Mouse (Mus musculus) telencephalon, adult 2 months (tissue): ENCODE data around the gene Ect2.

ENCODE experiments used
- DNase-seq: peaks from one replicate; pipeline ENCODE4 v3.0.0-alpha.2; 2011; ENCODE audit warnings: low read depth, low spot score

The Ect2 gene

DNA sequence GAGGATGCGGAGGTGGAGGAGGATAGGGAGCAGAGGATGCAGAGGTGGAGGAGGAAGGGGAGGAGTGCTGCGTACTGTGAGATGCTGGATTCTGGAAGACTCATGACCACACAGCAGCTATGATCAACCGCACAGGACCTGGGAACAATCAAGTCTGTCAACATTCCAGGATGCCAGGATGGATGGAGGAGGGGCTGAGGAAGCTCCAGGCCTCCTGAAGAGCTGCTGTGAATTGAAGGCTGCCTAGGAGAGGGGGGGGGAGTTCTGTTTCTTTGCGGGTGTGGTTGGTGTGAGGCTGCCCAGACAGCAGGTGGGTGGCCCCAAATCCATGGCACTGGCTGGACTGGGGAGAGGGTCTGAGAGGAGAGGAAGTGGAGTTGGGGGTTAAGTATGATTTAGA, 5.2 kb upstream of the Ect2 start:
- no peak for DNase-seq

GRCm38 (mm10) chr3:27156594-27156949, 2.9 kb upstream of the Ect2 start:
- DNase-seq, result no peak

DNA sequence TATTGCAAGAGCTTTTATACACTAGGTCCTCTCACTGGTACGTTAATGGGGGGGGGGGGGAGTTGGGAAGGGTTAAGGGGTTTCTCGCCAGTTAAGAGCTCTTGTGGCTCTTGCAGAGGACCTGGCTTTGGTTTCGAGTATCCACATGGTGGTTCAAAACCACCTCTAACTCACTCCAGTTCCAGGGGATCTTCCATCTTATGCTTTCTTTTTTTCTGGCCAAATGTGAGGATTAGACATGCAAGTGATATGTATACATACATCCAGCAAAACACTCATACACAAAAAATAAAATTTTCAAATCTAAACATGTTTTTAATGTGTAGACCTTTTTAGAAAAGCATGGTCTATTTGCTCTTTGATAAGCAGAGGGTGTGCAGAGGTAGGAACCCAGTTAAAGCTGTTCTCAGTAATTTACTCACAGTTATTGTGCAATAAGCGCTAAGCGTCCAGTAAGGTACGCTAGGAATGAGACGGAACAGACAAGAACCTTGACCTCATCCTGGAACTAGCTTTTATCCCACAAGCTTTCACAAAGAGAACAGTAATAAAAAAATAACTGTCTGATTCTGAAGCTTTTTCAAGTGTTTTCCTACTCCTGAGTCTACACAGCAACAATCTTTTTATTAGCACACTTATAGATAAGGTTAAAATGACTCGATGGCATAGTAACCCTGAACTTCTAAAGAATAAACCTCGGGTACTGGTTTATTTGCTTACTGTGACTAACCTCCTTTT, 2.3 kb upstream of the Ect2 start:
- no peak for DNase-seq

DNA sequence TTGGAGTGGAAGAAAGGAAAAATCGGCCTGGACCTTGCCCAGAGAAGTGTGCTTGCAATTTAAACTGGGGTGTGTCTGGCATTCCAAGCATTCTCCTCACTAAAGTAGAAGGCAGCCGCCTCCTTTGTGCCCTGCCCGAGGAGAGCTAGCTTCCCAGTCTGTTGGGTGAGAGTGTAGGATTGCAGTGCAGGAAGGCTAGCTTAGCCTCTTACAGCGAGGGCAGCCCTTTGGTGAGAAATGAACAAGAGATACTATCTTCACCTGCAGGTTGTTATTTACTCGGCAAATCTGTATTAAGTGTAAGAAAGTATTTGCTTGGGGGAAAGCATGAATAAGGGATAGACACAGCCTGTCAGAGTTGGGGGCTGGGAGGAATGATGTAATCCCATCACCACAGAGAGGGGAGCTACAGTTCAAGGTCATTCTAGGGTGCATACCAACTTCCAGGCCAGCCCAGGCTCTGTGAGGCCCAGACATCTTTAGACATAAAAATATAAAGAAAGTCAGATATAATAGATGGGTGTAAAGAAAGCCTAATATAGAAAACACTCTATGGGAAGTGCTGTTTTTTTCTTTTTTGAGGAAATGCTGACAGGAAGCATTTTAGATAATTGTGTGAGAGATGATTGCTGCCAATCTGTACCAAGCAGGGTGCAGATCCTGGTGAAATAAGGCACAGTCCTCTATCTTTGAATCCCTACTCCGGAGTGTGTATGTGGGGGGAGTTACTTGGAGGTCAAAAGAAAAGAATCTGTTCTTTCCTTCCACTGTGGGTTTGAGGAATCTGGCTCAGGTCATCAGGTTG, 1.6 kb upstream of the Ect2 start:
- no peak for DNase-seq

DNA sequence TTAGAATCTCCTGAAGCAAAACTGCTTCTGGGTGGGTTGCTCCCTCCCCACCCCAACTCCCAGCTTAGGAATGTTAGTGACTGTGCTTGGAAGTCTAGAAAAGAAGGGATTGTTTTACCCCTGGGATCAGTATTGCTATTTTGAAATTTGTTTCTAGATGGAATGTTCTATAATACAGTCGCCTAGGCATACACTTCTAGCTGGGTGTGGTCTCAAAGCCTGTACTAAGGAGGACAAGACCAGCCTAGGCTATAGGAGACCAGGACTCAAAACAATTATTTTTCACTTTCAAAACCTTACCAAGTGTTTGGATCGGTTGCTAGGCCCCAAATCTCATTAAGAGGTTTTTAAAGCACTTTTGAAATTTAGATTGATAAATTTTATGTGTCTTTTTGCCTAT, 602 bp upstream of the Ect2 start:
- no peak for DNase-seq

DNA sequence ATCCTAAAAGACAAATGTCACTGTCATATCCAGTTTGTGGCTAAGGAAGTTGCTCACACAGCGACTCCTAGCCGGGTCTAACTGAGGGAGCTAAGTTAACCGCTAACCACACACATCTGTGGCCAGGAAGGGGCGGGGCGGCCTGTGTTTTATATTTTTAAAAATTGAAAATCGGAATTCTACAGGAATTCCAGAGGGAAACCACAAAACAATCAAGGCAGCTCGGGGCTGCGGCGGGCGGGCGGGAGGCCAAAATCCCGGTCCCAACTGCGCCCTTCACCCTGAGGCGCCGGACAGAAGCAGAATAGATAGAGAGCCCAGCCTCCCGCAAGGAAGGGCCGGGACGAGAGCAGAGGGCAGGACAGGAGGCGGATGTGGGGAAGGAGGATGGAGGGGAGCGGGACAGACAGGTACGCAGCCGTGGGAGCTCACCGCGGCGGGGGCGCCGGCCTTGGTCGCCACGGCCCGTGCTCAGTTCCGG, 447 bp downstream of the Ect2 start:
- DNase-seq, result no peak

- DNase-seq, result no peak
These were observed 7.9 kb downstream of the Ect2 start for GRCm38 (mm10) chr3:27145733-27146132.

- DNase-seq, result no peak
These were observed 10.1 kb downstream of the Ect2 start for GRCm38 (mm10) chr3:27143570-27143969.

DNA sequence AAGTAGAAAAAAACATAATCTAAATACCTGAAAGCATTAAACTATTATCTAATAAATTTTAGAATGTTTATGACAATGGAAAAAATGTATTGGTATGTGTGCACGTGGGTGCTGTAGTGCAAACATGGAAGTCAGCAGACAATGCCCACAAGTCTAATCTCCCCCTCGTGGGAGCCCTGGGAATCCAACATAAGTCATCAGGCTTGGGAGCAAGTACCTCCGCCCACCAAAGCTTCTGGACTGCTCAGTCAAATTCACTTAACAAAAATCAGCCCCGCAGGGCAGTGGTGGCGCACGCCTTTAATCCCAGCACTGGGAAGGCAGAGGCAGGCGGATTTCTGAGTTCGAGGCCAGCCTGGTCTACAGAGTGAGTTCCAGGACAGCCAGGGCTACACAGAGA, 13.6 kb downstream of the Ect2 start:
- DNase-seq, result no peak

DNA sequence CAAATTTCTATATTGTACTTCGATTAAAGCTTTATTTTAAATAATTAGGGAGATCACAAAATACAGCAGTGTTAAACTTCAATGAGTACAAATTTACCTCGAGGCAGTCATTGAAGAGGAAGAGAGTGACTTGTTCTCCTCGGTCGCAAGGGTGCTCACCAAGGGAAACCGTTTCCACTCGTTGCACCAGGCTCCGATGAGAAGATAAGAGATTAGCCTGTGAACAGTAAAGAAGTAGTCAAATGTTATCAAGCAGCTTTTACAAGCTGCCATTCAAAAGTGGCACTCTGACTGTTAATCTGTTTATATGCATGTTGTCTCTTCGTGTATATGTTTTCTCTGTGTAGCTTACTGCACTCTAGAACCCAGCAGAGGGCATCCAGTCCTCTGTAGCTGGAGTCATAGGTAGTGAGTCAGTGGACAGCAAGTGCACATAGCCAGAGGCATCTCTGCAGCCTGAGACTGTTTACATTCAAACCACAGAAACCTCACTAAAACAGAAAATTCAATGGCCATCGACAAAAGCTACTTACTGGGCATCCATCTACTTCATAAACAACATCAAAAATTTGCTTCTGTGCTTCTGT, 31.7 kb downstream of the Ect2 start:
- DNase-seq, result no peak

GRCm38 (mm10) chr3:27120932-27121331, 32.7 kb downstream of the Ect2 start:
- no peak for DNase-seq

DNA sequence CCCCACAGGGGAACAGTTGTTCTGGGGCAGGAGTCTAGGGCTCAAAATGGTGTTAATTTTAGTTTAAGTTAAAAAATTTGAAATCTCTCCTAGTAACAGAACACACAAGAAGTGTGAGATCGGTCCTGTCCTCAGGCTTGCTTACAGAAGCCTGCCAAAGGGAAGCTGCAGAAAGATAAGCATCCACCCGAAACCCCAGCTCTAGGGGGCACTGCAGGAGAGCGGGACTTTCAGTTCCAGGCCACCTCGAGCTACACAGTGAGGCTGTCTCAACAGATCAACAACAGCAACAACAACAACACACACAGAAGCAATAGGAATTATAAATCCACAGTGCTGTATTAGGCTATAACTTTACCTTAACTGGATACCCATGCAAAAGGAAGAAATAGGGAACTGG, 35.5 kb downstream of the Ect2 start:
- no peak for DNase-seq

- DNase-seq, result peak; percentile 16
These were observed 42.8 kb downstream of the Ect2 start for GRCm38 (mm10) chr3:27110860-27111259.

DNA sequence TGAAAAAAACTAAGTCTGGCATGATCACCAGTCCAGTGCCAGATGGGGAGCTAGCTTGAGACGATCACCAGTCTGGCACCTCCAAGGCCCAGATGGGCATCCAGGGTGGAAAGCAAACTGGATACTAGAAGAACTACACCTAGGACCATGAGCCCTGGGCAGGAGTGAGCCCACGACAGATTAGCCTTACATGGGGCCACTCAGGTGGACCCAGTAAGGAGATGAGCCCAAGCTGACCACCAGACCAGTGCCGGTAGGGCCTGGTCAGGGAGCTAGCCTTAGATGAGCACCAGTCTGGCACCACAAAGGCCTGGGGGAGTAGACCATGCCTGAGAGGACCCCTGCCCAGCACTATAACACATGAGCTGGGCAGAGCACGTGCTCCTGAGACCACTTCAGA, 44.6 kb downstream of the Ect2 start:
- DNase-seq, result no peak

GRCm38 (mm10) chr3:27107142-27107541, 46.5 kb downstream of the Ect2 start:
- DNase-seq, result no peak

GRCm38 (mm10) chr3:27102965-27103364, 50.7 kb downstream of the Ect2 start:
- DNase-seq, result no peak

GRCm38 (mm10) chr3:27098633-27099032, 55.0 kb downstream of the Ect2 start:
- no peak for DNase-seq

DNA sequence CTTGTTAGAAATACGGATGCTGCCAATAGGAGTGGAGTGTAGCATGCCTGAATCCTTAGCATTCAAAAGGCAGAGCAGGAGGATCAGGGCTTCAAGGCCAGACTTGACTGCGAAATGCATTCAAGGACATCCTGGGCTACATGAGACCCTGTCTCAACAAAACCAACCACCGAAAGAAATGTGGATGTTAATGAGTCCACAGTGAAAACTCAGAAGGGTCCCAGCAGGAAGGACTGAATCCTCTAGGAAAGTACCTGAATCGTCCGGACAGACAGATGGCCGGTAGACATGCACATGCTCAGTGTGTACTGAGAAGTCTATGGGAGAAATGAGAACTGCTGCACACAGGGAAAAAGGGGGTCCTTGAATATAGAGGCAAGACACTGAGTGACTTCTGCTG, 67.5 kb downstream of the Ect2 start:
- no peak for DNase-seq

DNA sequence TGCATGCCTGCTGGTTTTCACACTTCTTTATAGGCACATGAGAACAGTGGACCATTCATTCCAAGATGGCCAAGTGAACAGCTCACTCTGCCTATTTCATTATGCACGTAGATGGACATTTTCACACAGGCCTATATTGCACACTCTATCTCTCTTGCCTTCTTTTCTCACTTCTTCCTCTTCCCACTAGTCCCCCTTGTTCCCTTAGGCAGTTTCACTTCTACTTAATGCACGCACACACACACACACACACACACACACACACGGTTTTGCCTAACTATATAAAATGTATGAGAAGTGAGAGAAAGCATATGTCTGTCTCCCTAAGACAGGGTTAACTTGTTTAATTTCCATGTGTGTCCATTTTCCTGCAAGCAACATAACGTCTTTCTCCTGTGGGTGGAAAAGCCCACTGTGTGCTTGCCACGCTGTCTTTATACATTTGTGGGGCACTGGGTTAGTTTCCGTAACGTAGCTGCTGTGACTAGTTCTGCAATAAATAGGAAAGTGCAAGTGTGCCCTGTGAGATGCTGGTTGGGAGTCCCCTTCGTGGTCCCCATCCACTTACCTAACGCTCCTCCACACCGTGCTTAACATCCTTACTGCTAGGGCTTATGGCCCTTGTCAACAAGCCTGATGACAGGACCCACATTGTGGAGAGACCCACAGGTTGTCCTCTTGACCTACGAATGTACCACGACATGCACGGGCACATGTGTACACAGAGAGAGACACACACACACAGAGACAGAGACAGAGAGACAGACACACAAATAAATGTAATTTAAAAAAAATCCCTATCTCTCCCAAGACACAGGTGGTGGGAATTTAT, 72.2 kb downstream of the Ect2 start:
- no peak for DNase-seq

DNA sequence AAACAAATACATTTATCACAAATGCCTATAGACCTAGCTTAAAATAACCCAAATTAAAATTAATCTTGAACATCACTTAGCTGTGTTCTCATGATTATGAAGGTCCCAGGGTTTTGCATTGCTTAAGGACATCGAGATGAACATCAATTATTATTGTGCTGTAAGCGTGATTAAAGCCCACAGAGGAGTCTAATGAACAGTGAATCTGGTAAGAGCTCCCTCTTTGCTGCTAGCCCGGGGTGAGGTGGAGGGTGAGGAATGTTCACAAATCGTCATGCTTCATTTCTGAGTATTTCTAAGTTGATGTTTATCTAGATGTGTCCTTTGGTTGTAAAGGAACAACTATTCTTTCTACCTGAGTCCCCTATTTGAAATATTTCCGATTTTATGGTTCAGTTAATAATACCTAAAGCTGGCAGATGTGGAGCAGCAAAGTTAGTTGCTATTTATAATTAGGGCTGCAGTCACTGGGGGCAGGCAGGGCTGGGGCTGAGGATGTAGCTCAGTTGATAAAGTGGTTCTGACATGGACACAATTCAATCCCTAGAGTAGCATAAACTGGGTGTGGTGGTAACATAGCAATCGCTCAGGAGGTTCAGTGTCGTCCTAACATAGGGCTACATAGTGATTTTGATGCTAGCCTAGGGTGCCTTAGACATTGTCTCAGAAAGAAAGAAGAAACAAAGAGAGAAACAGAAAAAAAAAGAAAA, 73.5 kb downstream of the Ect2 start:
- DNase-seq, result no peak

GRCm38 (mm10) chr3:27073884-27074283, 79.8 kb downstream of the Ect2 start:
- DNase-seq, result no peak
